Mouse (Mus musculus): ENCODE results near the gene Gria1. TPM values are rescaled to one million over a fixed set of nuclear protein-coding genes. Genes with fewer than 3 reads are reported as not detected.

The Gria1 gene
- polyA plus RNA-seq, 1 experiment = not detected

- H3K4me1 ChIP-seq (ENCODE audit: control insufficient read depth) = no peaks in the 10 kb centered on the region
- H3K4me3 ChIP-seq (replicated peaks) = no peak overlapping the region
- H3K36me3 ChIP-seq (ENCODE audit: control insufficient read depth) = no peaks in the 10 kb centered on the region
- H3K9me3 ChIP-seq (ENCODE audit: control insufficient read depth, low read length) = no peaks in the 10 kb centered on the region
- TF ChIP-seq TAL1 (IDR thresholded peaks at IDR 0.05; ENCODE audit: low read length) = no peak
- no peak for TF ChIP-seq GATA1 (IDR thresholded peaks at IDR 0.05; ENCODE audit: low read length)
- no peaks in the 10 kb centered on the region; the same call in 1 of the 2 replicates for H3K27me3 ChIP-seq (ENCODE audit: control insufficient read depth)
Measured at GRCm38 (mm10) chr11:57010611-57011010, 576 bp upstream of the Gria1 start.

DNA sequence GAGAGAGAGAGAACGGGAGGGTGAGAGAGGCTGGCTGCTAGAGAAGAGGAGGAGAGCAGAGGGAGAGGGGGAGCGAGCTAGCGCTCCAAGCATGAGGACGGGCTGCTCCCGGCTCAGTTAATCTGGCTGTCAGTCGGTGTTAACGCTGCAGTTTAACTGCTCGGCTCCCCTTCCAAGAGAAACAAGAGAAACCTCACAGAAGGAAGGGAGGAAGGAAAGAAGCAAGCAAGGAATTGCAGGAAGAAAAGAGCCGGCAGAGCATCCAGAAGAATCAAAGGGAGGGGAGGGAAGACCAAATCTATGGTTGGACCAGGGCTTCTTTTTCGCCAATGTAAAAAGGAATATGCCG, 478 bp downstream of the Gria1 start:
- no peak for TF ChIP-seq TAL1 (IDR thresholded peaks at IDR 0.05; ENCODE audit: low read length)
- no peak for TF ChIP-seq GATA1 (IDR thresholded peaks at IDR 0.05; ENCODE audit: low read length)
- Histone ChIP-seq H3K4me3 (replicated peaks) (no peak overlapping the region), H3K27me3 (ENCODE audit: control insufficient read depth) (no peaks in the 10 kb centered on the region; the same call in 1 of the 2 replicates), H3K9me3 (ENCODE audit: control insufficient read depth, low read length) (no peaks in the 10 kb centered on the region), H3K36me3 (ENCODE audit: control insufficient read depth) (no peaks in the 10 kb centered on the region), H3K4me1 (ENCODE audit: control insufficient read depth) (no peaks in the 10 kb centered on the region)

DNA sequence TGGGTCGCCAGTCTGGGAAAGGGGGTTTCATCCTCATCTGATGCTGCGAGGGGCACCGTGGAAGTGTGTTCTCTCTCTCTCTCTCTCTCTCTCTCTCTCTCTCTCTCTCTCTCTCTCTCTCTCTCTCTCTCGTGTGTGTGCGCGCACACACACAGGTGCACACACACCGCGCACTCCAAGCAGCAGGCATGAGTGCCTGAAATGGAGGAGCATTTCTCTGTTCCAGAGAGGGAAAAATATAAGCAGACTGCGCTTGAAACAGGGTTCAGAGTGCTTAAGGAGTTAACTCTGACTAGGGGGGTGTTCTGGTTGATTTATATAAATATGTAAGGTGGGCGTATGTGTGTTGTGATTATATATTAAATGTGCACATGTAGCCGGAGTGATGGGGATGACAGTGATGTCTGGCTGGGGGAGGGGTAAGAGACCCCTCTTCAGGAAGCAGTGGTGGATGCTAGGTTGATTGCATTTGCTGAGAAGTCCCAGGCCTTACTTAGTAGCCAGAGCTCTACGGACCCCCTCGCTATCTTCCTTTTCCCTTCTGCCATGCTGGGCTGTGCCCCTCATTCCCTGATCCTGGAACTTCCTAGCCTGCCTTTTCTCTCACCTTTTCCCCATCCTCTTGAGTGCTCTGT, 1.2 kb downstream of the Gria1 start:
- no peaks in the 10 kb centered on the region; the same call in 1 of the 2 replicates for H3K27me3 ChIP-seq (ENCODE audit: control insufficient read depth)
- TF ChIP-seq GATA1 (IDR thresholded peaks at IDR 0.05; ENCODE audit: low read length) (no peak), TAL1 (IDR thresholded peaks at IDR 0.05; ENCODE audit: low read length) (no peak)
- H3K9me3 ChIP-seq (ENCODE audit: control insufficient read depth, low read length) = no peaks in the 10 kb centered on the region
- H3K4me3 ChIP-seq (replicated peaks) = no peak overlapping the region
- H3K4me1 ChIP-seq (ENCODE audit: control insufficient read depth) = no peaks in the 10 kb centered on the region
- H3K36me3 ChIP-seq (ENCODE audit: control insufficient read depth) = no peaks in the 10 kb centered on the region

DNA sequence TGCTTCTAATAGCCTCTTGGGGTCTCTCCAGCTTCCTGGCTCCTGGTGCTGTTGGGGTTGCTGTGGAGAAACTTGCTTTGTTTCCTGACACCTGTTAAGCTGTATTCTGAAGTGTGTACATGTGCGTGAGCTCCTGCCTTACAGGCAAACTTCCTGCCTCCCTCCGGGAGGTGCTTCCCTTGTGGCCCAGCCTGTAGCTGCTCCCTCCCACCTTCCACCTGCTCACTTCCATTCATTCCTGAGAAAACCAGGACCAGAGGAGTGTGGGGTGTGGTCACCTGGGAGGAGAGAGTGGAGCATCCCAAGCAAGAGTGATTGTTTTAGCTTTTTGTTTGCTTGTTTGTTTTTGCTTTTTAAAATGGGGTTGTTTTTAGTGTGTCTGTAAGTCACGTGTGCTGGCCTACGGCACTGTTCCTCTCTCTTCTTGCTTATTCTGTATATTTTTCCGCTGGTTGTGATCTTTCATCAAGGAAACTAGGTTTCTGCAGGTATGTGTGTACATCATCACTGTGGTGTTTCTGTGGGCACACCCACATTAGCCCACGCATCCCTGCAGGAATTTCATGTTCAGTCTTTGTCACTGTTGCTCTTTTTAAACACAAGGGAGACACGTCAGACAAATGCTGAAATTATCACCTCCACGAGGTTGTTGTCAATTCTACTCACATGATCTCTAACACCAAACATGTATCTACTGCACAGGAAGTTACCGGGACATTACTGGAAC, 2.4 kb downstream of the Gria1 start:
- H3K9me3 ChIP-seq (ENCODE audit: control insufficient read depth, low read length) = no peaks in the 10 kb centered on the region
- H3K27me3 ChIP-seq (ENCODE audit: control insufficient read depth) = no peaks in the 10 kb centered on the region; the same call in 1 of the 2 replicates
- no peaks in the 10 kb centered on the region for H3K36me3 ChIP-seq (ENCODE audit: control insufficient read depth)
- H3K4me1 ChIP-seq (ENCODE audit: control insufficient read depth) = no peaks in the 10 kb centered on the region
- TF ChIP-seq TAL1 (IDR thresholded peaks at IDR 0.05; ENCODE audit: low read length) = no peak
- TF ChIP-seq GATA1 (IDR thresholded peaks at IDR 0.05; ENCODE audit: low read length) = no peak
- no peak overlapping the region for H3K4me3 ChIP-seq (replicated peaks)

- Histone ChIP-seq H3K4me3 (replicated peaks) (no peak overlapping the region), H3K27me3 (ENCODE audit: control insufficient read depth) (no peaks in the 10 kb centered on the region; the same call in 1 of the 2 replicates), H3K4me1 (ENCODE audit: control insufficient read depth) (no peaks in the 10 kb centered on the region), H3K9me3 (ENCODE audit: control insufficient read depth, low read length) (no peaks in the 10 kb centered on the region), H3K36me3 (ENCODE audit: control insufficient read depth) (no peaks in the 10 kb centered on the region)
- TF ChIP-seq GATA1 (IDR thresholded peaks at IDR 0.05; ENCODE audit: low read length) (no peak), TAL1 (IDR thresholded peaks at IDR 0.05; ENCODE audit: low read length) (no peak)
Measured at GRCm38 (mm10) chr11:57014396-57014795, 3.2 kb downstream of the Gria1 start.

GRCm38 (mm10) chr11:57018536-57018935, 7.3 kb downstream of the Gria1 start:
- Histone ChIP-seq H3K36me3 (ENCODE audit: control insufficient read depth) (no peaks in the 10 kb centered on the region), H3K9me3 (ENCODE audit: control insufficient read depth, low read length) (peaks cover 3% of the 10 kb centered on the region; the same call in 1 of the 2 replicates), H3K4me1 (ENCODE audit: control insufficient read depth) (no peaks in the 10 kb centered on the region), H3K4me3 (replicated peaks) (no peak overlapping the region), H3K27me3 (ENCODE audit: control insufficient read depth) (no peaks in the 10 kb centered on the region)
- no peak for TF ChIP-seq GATA1 (IDR thresholded peaks at IDR 0.05; ENCODE audit: low read length)
- no peak for TF ChIP-seq TAL1 (IDR thresholded peaks at IDR 0.05; ENCODE audit: low read length)

DNA sequence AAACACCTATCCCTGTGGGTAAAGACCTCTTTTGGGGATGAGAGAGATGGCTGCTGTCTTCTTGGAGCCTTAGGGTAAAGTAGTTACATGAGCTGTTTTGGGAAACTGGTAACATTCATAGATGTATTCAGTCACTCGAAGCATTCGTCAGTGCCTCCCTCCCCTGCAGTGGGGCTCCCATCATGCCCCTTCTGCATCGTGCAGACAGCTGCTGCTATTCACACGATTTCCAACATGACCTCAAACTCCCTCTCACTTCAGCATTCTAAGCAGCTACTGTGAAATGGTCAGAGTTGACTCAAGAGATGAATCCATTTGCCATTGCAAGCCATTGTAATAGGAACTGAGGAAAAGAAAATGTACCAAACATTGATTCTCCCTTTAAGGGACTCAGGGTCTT, 11.2 kb downstream of the Gria1 start:
- no peaks in the 10 kb centered on the region for H3K27me3 ChIP-seq (ENCODE audit: control insufficient read depth)
- TF ChIP-seq TAL1 (IDR thresholded peaks at IDR 0.05; ENCODE audit: low read length) (no peak), GATA1 (IDR thresholded peaks at IDR 0.05; ENCODE audit: low read length) (no peak)

GRCm38 (mm10) chr11:57030448-57030847, 19.3 kb downstream of the Gria1 start:
- no peak for TF ChIP-seq GATA1 (IDR thresholded peaks at IDR 0.05; ENCODE audit: low read length)

More for the DNA sequence above, 11.2 kb downstream of the Gria1 start:
- Histone ChIP-seq H3K4me1 (ENCODE audit: control insufficient read depth) (no peaks in the 10 kb centered on the region), H3K9me3 (ENCODE audit: control insufficient read depth, low read length) (peaks cover 4% of the 10 kb centered on the region; the same call in 1 of the 2 replicates), H3K36me3 (ENCODE audit: control insufficient read depth) (no peaks in the 10 kb centered on the region), H3K4me3 (replicated peaks) (no peak overlapping the region)

DNA sequence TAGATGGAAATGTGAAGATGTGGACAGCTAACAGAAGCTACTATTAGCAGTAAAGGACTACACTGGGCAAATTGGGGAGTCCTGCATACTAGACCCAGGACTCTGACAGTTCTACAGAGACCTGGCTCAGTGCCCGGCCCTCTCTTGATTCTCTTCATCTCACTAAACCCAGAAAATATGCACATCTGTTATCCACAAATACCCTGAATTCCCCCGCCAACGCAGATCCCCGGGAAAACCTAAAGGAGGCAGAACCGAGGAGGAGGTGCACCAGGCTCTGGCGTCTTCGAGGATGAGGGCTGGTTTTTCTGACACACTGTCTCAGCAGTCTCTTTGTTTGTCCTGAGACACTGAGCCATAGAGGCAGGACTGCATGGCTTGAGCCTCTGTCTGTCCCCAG, 27.6 kb downstream of the Gria1 start:
- H3K4me3 ChIP-seq (replicated peaks) = no peak overlapping the region
- TF ChIP-seq GATA1 (IDR thresholded peaks at IDR 0.05; ENCODE audit: low read length) (no peak), TAL1 (IDR thresholded peaks at IDR 0.05; ENCODE audit: low read length) (no peak)
- no peaks in the 10 kb centered on the region for H3K9me3 ChIP-seq (ENCODE audit: control insufficient read depth, low read length)
- no peaks in the 10 kb centered on the region for H3K27me3 ChIP-seq (ENCODE audit: control insufficient read depth)
- H3K36me3 ChIP-seq (ENCODE audit: control insufficient read depth) = no peaks in the 10 kb centered on the region
- H3K4me1 ChIP-seq (ENCODE audit: control insufficient read depth) = no peaks in the 10 kb centered on the region

More at GRCm38 (mm10) chr11:57030448-57030847, 19.3 kb downstream of the Gria1 start:
- no peaks in the 10 kb centered on the region for H3K36me3 ChIP-seq (ENCODE audit: control insufficient read depth)
- no peak overlapping the region for H3K4me3 ChIP-seq (replicated peaks)
- peaks cover 2% of the 10 kb centered on the region; the same call in 1 of the 2 replicates for H3K9me3 ChIP-seq (ENCODE audit: control insufficient read depth, low read length)
- no peaks in the 10 kb centered on the region for H3K4me1 ChIP-seq (ENCODE audit: control insufficient read depth)
- H3K27me3 ChIP-seq (ENCODE audit: control insufficient read depth) = no peaks in the 10 kb centered on the region
